Mouse (Mus musculus): Measurements from ENCODE around the gene Sf3b5. TPM values are rescaled to one million over a fixed set of nuclear protein-coding genes. Genes with fewer than 3 reads are reported as not detected.
"Not testable (repeated sequence)": the region's sequence is repeated elsewhere in the genome, so short reads cannot be mapped to it uniquely, and the experiment has no call there.

The Sf3b5 gene
- polyA plus RNA-seq, 1 experiment: 43.7 TPM

- no peak overlapping the region for H3ac ChIP-seq (ENCODE audit: control insufficient read depth, insufficient read length, low read depth)
- no peaks in the 10 kb centered on the region for H3K79me3 ChIP-seq (ENCODE audit: low read depth)
- H3K79me2 ChIP-seq (ENCODE audit: control insufficient read depth, insufficient read depth): no peaks in the 10 kb centered on the region
- no peak overlapping the region for H3K4me3 ChIP-seq (ENCODE audit: insufficient read depth, poor library complexity, severe bottlenecking)
- H3K27me3 ChIP-seq (ENCODE audit: control insufficient read depth, insufficient read depth, insufficient read length): peaks cover 5% of the 10 kb centered on the region
- TF ChIP-seq MYOD1 (IDR thresholded peaks at IDR 0.05; ENCODE audit: control insufficient read depth, insufficient read length, low read depth): no peak
- no peak for TF ChIP-seq USF1 (IDR thresholded peaks at IDR 0.05; ENCODE audit: low read depth)
- TF ChIP-seq CEBPB (IDR thresholded peaks at IDR 0.05; ENCODE audit: low read depth): no peak
- TF ChIP-seq MAX (IDR thresholded peaks at IDR 0.05): no peak
- TF ChIP-seq CTCF (IDR thresholded peaks at IDR 0.05; ENCODE audit: control insufficient read depth, insufficient read depth, insufficient read length): no peak
- no peak for TF ChIP-seq MYOG (IDR thresholded peaks at IDR 0.05; ENCODE audit: control insufficient read depth, extremely low read depth, insufficient read length)
- no peak for TF ChIP-seq FOSL1 (IDR thresholded peaks at IDR 0.05; ENCODE audit: insufficient read depth, low read length, poor library complexity, severe bottlenecking)
- H3K36me3 ChIP-seq (ENCODE audit: control insufficient read depth, insufficient read depth): no peaks in the 10 kb centered on the region
Measured at GRCm38 (mm10) chr10:13022103-13022502, 17.0 kb downstream of the Sf3b5 start.

- H3K27me3 ChIP-seq (ENCODE audit: control insufficient read depth, insufficient read depth, insufficient read length); H3K79me2 ChIP-seq (ENCODE audit: control insufficient read depth, insufficient read depth); H3K4me3 ChIP-seq (ENCODE audit: insufficient read depth, poor library complexity, severe bottlenecking); H3K36me3 ChIP-seq (ENCODE audit: control insufficient read depth, insufficient read depth); H3ac ChIP-seq (ENCODE audit: control insufficient read depth, insufficient read length, low read depth); H3K79me3 ChIP-seq (ENCODE audit: low read depth): not testable (repeated sequence)
Measured at GRCm38 (mm10) chr10:13023985-13024384, 18.8 kb downstream of the Sf3b5 start.

- H3K4me3 ChIP-seq (ENCODE audit: insufficient read depth, poor library complexity, severe bottlenecking): no peak overlapping the region
- H3K27me3 ChIP-seq (ENCODE audit: control insufficient read depth, insufficient read depth, insufficient read length): peaks cover 4% of the 10 kb centered on the region
- H3K79me2 ChIP-seq (ENCODE audit: control insufficient read depth, insufficient read depth): no peaks in the 10 kb centered on the region
- no peaks in the 10 kb centered on the region for H3K36me3 ChIP-seq (ENCODE audit: control insufficient read depth, insufficient read depth)
- H3ac ChIP-seq (ENCODE audit: control insufficient read depth, insufficient read length, low read depth): no peak overlapping the region
- TF ChIP-seq USF1 (IDR thresholded peaks at IDR 0.05; ENCODE audit: low read depth): no peak
- no peak for TF ChIP-seq MYOG (IDR thresholded peaks at IDR 0.05; ENCODE audit: control insufficient read depth, extremely low read depth, insufficient read length)
- H3K79me3 ChIP-seq (ENCODE audit: low read depth): no peaks in the 10 kb centered on the region
Measured at GRCm38 (mm10) chr10:13027702-13028101, 22.6 kb downstream of the Sf3b5 start.

GRCm38 (mm10) chr10:13028215-13028614, 23.1 kb downstream of the Sf3b5 start:
- H3K27me3 ChIP-seq (ENCODE audit: control insufficient read depth, insufficient read depth, insufficient read length): peaks cover 4% of the 10 kb centered on the region
- H3ac ChIP-seq (ENCODE audit: control insufficient read depth, insufficient read length, low read depth): no peak overlapping the region

GRCm38 (mm10) chr10:13029416-13029815, 24.3 kb downstream of the Sf3b5 start:
- peaks cover 4% of the 10 kb centered on the region for H3K27me3 ChIP-seq (ENCODE audit: control insufficient read depth, insufficient read depth, insufficient read length)
- H3K79me2 ChIP-seq (ENCODE audit: control insufficient read depth, insufficient read depth): no peaks in the 10 kb centered on the region
- TF ChIP-seq CTCF (IDR thresholded peaks at IDR 0.05; ENCODE audit: control insufficient read depth, insufficient read depth, insufficient read length) (no peak), CEBPB (IDR thresholded peaks at IDR 0.05; ENCODE audit: low read depth) (no peak), FOSL1 (IDR thresholded peaks at IDR 0.05; ENCODE audit: insufficient read depth, low read length, poor library complexity, severe bottlenecking) (no peak), MAX (IDR thresholded peaks at IDR 0.05) (no peak), USF1 (IDR thresholded peaks at IDR 0.05; ENCODE audit: low read depth) (no peak), MYOD1 (IDR thresholded peaks at IDR 0.05; ENCODE audit: control insufficient read depth, insufficient read length, low read depth) (no peak), MYOG (IDR thresholded peaks at IDR 0.05; ENCODE audit: control insufficient read depth, extremely low read depth, insufficient read length) (no peak)
- no peak overlapping the region for H3K4me3 ChIP-seq (ENCODE audit: insufficient read depth, poor library complexity, severe bottlenecking)
- H3ac ChIP-seq (ENCODE audit: control insufficient read depth, insufficient read length, low read depth): no peak overlapping the region
- no peaks in the 10 kb centered on the region for H3K79me3 ChIP-seq (ENCODE audit: low read depth)
- H3K36me3 ChIP-seq (ENCODE audit: control insufficient read depth, insufficient read depth): no peaks in the 10 kb centered on the region

More at GRCm38 (mm10) chr10:13028215-13028614, 23.1 kb downstream of the Sf3b5 start:
- H3K79me2 ChIP-seq (ENCODE audit: control insufficient read depth, insufficient read depth): no peaks in the 10 kb centered on the region
- H3K4me3 ChIP-seq (ENCODE audit: insufficient read depth, poor library complexity, severe bottlenecking): no peak overlapping the region
- TF ChIP-seq CEBPB (IDR thresholded peaks at IDR 0.05; ENCODE audit: low read depth) (no peak), MAX (IDR thresholded peaks at IDR 0.05) (no peak), USF1 (IDR thresholded peaks at IDR 0.05; ENCODE audit: low read depth) (no peak), FOSL1 (IDR thresholded peaks at IDR 0.05; ENCODE audit: insufficient read depth, low read length, poor library complexity, severe bottlenecking) (no peak)
- H3K36me3 ChIP-seq (ENCODE audit: control insufficient read depth, insufficient read depth): no peaks in the 10 kb centered on the region
- no peaks in the 10 kb centered on the region for H3K79me3 ChIP-seq (ENCODE audit: low read depth)

GRCm38 (mm10) chr10:13035270-13035669, 30.1 kb downstream of the Sf3b5 start:
- Histone ChIP-seq H3K79me2 (ENCODE audit: control insufficient read depth, insufficient read depth) (no peaks in the 10 kb centered on the region), H3K4me3 (ENCODE audit: insufficient read depth, poor library complexity, severe bottlenecking) (no peak overlapping the region), H3K36me3 (ENCODE audit: control insufficient read depth, insufficient read depth) (no peaks in the 10 kb centered on the region), H3K79me3 (ENCODE audit: low read depth) (no peaks in the 10 kb centered on the region), H3ac (ENCODE audit: control insufficient read depth, insufficient read length, low read depth) (no peak overlapping the region), H3K27me3 (ENCODE audit: control insufficient read depth, insufficient read depth, insufficient read length) (no peaks in the 10 kb centered on the region)
- TF ChIP-seq MAX (IDR thresholded peaks at IDR 0.05) (no peak), CEBPB (IDR thresholded peaks at IDR 0.05; ENCODE audit: low read depth) (peak; percentile 85), FOSL1 (IDR thresholded peaks at IDR 0.05; ENCODE audit: insufficient read depth, low read length, poor library complexity, severe bottlenecking) (peak; percentile 39), MYOD1 (IDR thresholded peaks at IDR 0.05; ENCODE audit: control insufficient read depth, insufficient read length, low read depth) (peak; percentile 4)
